Mouse (Mus musculus): ENCODE data around the gene Ipo4.
A peak's percentile ranks its signal among the peaks of the same experiment; 100 is the strongest.

Ipo4 gene

GRCm38 (mm10) chr14:55635523-55636007 lies at the start of gene Ipo4:
Gene Ipo4, minus strand, starts transcription at chr14:55635957.
- peak; percentile 95 for DNase-seq (ENCODE audit: low read depth, low spot score)

- DNase-seq (ENCODE audit: low read depth, low spot score): no peak
These were observed 46.3 kb upstream of the Ipo4 start for GRCm38 (mm10) chr14:55682118-55682493.

DNA sequence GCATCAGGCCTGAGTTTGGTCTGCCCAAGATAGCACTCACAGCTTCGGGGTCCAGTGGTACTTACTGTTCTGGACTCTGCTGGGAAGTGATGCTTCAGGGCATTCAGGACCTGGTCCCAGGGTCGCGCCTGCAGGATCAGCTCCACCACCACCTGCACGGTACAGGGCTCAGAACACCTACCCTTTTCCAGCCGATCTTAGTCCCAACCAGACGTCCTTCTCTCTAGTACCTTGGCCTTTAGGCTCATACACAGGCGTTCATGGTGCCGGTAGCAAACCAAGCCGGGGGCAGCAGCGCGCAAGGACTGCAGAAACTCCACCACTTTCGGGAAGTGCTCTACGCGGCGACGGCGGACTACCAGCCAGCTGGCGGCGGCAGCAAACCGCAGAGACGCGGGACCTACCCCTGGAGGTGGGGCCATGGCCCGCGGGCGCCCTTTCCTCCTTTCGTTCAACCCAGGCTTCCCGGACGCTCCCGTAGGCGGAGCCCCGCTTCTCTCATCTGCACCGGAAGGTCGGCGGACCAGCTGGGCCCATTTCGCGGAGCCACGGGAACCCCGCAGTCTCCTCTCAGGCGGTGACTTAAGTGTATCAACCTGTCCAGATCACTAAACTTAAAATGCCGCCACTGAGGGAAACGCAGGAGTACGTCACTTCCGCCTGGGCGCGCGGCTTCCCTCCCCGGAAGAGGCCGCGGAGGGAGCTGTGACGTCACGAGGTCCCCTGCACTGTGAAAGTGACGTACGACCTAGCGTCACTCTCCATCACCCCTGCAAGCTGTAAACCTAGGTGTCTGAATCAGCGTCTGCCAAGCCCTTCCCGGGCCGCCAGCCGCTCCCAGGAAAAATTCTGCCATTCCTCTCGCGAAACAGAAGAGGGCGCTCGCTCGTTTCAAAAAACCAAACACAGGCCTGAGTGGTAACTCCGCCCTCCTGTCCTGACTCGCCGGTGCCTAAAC lies 45.7 kb upstream of the Ipo4 start, which contains the start of gene Tinf2:
TSS of gene Tinf2 (minus strand) at position 661 of the 958 bp plus-strand sequence.
- peak; percentile 98 for DNase-seq (ENCODE audit: low read depth, low spot score)

DNA sequence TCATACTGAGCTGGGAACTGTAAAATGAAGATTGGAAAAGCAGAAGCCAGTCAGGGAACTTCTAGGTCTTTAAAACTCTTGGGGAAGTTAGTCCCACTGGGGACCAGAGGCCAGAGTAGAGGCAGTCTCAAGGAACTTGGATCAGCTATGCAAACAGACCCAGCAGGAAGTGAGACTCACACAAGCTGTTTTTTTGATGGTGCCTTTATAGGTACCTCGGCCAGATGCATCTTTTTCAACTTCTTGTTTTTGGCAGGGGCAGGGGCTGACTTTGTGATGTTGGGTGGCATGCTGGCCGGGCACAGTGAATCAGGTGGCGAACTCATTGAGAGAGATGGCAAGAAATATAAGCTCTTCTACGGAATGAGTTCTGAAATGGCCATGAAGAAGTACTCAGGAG lies 41.9 kb upstream of the Ipo4 start:
- DNase-seq (ENCODE audit: low read depth, low spot score): no peak

DNA sequence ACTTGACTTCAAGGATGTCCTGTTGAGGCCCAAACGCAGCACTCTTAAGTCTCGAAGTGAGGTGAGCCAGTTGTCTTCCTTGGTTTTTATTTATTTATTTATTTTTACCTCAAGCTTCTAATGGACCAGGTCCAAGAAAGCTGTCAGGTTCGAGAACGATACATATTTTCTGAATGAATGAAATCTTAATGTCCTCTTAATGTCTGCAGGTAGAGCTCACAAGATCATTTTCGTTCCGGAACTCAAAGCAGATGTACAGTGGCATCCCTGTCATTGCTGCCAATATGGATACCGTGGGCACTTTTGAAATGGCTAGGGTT lies 36.9 kb upstream of the Ipo4 start:
- DNase-seq (ENCODE audit: low read depth, low spot score): no peak

- DNase-seq (ENCODE audit: low read depth, low spot score): peak; percentile 99
These were observed 36.3 kb upstream of the Ipo4 start, which contains the start of the genes Gmpr2 and Nedd8 for GRCm38 (mm10) chr14:55671833-55672740. Gene Gmpr2, plus strand, starts transcription at chr14:55671941. Gene Nedd8, minus strand, starts transcription at chr14:55672124.

DNA sequence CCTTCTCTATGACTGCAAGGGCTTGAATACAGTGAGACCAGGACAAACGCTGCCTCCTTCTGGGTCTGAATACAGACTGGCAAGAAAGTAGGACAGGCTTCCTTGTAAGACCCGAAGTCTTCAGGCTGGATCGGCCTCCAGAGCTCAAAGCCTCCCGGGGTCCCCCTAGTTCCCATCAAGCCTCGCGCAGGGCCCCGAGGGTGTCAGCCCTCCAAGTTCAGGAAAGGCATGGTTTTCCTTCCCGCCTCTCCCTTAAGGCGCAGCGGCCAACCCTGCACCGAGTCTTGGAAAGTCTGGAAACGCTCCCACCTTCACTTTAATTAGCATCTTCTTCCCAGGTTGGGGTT lies 35.7 kb upstream of the Ipo4 start:
- DNase-seq (ENCODE audit: low read depth, low spot score): no peak

- DNase-seq (ENCODE audit: low read depth, low spot score): no peak
These were observed 24.9 kb upstream of the Ipo4 start for GRCm38 (mm10) chr14:55660636-55661035.

- peak; percentile 92 for DNase-seq (ENCODE audit: low read depth, low spot score)
These were observed 24.3 kb upstream of the Ipo4 start, which contains the start of gene Mdp1 for GRCm38 (mm10) chr14:55659960-55660573. Gene Mdp1, minus strand, starts transcription at chr14:55660508.

DNA sequence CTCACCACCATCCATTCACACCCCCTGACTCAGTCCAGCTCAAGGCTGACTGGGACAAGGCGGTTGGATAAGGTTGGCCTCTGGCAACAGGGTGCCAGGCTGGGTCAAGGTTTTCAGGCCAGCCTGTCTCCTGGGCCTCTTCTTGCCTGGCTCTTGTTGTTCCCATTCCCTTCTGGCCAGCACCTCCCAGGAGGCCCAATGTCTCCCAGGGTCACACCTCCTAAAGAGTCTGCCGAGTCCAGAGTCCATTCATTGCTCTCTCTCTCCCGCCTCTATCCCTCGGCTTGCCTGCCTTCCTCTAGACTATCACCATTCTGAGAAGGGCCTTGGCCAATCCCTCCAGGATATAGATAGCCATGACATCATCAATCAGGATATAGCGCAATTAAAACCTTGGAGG lies 22.3 kb upstream of the Ipo4 start:
- no peak for DNase-seq (ENCODE audit: low read depth, low spot score)

DNA sequence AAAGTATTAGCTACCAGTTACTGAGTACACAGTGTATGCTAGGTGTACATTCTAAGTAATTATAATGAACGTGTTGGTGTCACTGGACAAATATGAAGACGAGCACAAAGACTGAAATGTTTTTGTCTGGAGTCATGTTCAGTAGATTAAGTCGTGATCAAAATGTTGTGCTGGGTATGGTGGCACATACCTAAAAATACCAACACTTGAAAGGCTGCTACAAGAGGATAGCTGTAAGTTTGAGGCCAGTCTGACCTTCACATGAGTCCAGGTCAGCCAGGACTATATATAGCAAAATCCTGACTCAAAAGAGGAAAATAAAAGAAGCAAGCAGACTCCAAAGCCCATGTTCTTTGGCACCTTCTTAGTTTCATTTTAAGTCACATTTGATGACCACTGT lies 21.2 kb upstream of the Ipo4 start:
- DNase-seq (ENCODE audit: low read depth, low spot score): no peak

DNA sequence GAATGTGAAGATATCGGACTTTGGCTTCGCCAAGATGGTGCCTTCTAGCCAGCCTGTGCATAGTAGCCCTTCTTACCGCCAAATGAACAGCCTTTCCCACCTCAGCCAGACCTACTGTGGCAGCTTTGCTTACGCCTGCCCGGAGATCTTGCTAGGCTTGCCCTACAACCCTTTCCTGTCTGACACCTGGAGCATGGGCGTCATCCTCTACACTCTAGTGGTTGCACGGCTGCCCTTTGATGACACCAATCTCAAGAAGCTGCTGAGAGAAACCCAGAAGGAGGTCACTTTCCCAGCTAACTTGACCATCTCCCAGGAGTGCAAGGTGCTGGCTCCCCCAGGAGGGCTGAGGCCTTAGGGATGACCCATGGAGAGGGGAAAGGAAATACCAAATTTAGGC lies 15.8 kb upstream of the Ipo4 start:
- DNase-seq (ENCODE audit: low read depth, low spot score): no peak

DNA sequence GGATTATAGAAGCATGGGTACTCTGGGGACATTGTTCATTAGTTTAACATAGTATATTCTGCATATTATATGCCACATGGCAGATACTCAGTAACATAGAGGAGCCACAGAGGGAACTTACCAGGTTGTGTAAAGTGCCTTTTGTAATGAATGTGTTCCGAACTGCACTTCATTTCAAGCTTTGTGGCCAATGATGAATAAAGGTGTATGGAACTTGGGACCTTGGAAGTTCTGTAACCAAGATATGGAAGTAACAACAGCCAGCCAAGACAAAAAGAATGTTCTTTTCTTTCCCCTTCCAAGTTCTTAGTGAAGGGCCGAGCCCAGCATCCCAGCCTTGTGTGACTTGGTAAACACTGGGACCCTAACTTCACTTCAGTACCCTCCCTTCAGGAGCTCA lies 14.1 kb upstream of the Ipo4 start, which contains the start of gene Tssk4:
TSS of gene Tssk4 (plus strand) at position 301 of the 400 bp plus-strand sequence.
- DNase-seq (ENCODE audit: low read depth, low spot score): no peak

GRCm38 (mm10) chr14:55644261-55644888 lies 8.6 kb upstream of the Ipo4 start:
- DNase-seq (ENCODE audit: low read depth, low spot score): no peak

- DNase-seq (ENCODE audit: low read depth, low spot score): peak; percentile 83
These were observed 7.5 kb upstream of the Ipo4 start, which contains the start of gene Tm9sf1 for GRCm38 (mm10) chr14:55643060-55643907. Gene Tm9sf1, minus strand, starts transcription at chr14:55643806.

DNA sequence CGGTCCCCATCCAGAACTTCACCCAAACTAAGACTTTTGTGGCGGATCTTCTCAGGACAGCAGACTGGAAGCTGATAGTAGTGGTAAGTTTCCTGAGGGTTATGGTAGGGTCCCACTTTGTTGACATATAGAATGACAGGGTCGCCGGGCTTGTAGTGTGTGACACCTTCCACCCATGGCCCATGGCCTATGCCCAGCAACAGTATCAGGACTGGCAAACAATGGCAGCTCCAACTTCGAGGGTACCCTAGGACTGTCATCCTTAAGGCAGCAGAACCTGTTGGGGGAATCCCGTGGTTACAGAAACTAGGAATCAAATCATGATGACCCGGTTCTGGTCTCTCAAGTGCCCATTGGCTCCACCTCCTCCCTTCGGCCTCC lies 6.9 kb upstream of the Ipo4 start:
- no peak for DNase-seq (ENCODE audit: low read depth, low spot score)

DNA sequence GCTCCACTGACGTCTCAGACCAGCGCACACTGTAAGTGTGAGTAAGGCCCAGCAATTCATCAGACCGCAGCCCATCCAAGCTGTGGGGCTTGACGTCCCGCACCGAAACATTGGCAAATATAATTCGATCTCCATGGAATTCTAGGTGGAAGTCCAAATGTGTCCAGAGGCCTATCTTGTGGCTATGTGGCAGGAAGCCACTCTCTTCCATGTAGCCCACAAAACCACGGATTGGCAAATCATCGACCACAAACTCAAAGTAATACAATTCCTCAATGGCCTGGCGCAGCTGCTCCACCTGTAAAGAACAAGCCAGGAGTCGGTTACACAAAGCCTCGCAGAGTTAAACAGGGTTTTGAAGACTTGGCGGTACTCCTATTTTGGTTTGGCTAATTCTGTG lies 5.5 kb upstream of the Ipo4 start:
- no peak for DNase-seq (ENCODE audit: low read depth, low spot score)

DNA sequence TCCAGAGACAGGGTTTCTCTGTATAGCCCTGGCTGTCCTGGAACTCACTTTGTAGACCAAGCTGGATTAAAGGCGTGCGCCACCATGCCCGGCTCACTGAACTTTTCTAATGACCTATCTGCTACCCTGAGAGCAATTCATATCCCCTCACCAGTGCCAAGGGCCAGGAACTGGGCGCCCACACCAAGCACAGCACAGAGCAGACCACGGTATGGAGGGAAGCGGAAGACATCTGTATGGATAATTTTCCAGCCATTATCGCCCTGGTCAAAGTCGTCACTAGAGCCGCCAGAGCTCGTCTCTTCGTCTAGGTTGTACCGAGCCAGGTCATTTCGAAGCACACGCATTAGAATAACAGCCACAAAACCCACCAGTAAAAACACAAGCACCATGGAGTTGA lies 5.1 kb upstream of the Ipo4 start:
- DNase-seq (ENCODE audit: low read depth, low spot score): no peak

GRCm38 (mm10) chr14:55637795-55638194 lies 2.0 kb upstream of the Ipo4 start, which contains the start of gene Gm49378:
Gene Gm49378, minus strand, starts transcription at chr14:55637895.
- DNase-seq (ENCODE audit: low read depth, low spot score): no peak

DNA sequence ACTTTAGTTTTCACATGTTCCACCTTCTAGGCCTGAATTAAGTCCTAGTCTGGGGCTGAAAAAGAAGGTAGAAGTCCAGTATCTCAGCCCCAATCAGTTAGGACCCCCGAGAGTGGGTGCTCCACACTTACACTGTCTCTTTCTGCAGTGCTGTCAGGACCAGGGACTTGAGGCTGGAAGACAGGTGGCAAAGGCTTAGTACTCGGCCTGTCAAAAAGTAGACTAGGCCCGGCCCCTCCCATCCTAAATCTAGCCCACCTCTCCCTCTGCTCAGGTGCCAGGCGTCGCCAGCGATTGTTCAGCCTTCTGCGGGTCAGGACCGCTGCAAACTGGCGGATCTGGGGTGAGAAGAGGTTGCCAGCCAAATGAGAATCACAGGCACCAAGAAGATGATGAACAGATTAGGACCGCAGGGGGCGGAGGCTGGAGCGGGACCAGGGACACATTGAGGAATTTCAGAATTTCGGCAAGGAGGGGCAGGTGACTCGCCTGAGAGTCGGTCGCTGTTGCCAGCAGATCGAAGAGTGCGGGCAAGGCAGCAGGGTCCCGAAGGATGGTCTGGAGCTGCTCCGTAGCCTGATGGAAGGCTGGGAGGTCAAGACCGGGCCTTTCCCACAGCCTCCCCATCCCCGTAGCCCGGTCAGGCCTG lies 759 bp downstream of the Ipo4 start:
- peak; percentile 71 for DNase-seq (ENCODE audit: low read depth, low spot score)
